Mouse (Mus musculus): Measurements from ENCODE around the gene Ube2cbp. TPM values are rescaled to one million over a fixed set of nuclear protein-coding genes. Genes with fewer than 3 reads are reported as not detected.

Gene Ube2cbp
- polyA plus RNA-seq, 1 experiment from 2014 or later = 3.6 TPM

GRCm38 (mm10) chr9:86419366-86419765, 45.4 kb downstream of the Ube2cbp start:
- H3K4me2 ChIP-seq = no peak overlapping the region

GRCm38 (mm10) chr9:86417971-86418370, 46.8 kb downstream of the Ube2cbp start:
- Histone ChIP-seq H3K9ac (no peak overlapping the region), H3K27me3 (no peaks in the 10 kb centered on the region), H3K36me3 (no peaks in the 10 kb centered on the region), H3K4me1 (no peaks in the 10 kb centered on the region), H3K4me2 (no peak overlapping the region), H3K4me3 (no peak overlapping the region), H3K9me3 (no peaks in the 10 kb centered on the region), H3K27ac (no peak overlapping the region)
- ATAC-seq (ENCODE audit: insufficient number of reproducible peaks, low FRiP score, low TSS enrichment, low read depth) = no peak
- 96% methylated on average over 1 of the region's 1 CpGs for WGBS

More at GRCm38 (mm10) chr9:86419366-86419765, 45.4 kb downstream of the Ube2cbp start:
- no peaks in the 10 kb centered on the region for H3K27me3 ChIP-seq
- H3K4me1 ChIP-seq = no peaks in the 10 kb centered on the region
- 71% methylated on average over 6 of the region's 6 CpGs for WGBS
- no peak for ATAC-seq (ENCODE audit: insufficient number of reproducible peaks, low FRiP score, low TSS enrichment, low read depth)
- H3K4me3 ChIP-seq = no peak overlapping the region
- no peaks in the 10 kb centered on the region for H3K9me3 ChIP-seq
- H3K36me3 ChIP-seq = no peaks in the 10 kb centered on the region
- no peak overlapping the region for H3K9ac ChIP-seq
- H3K27ac ChIP-seq = no peak overlapping the region

GRCm38 (mm10) chr9:86395785-86396184, 69.0 kb downstream of the Ube2cbp start:
- WGBS = 70% methylated on average over 6 of the region's 6 CpGs
- Histone ChIP-seq H3K27ac (no peak overlapping the region), H3K4me1 (no peaks in the 10 kb centered on the region; the same call in 1 of the 2 replicates), H3K9me3 (no peaks in the 10 kb centered on the region), H3K9ac (no peak overlapping the region), H3K27me3 (no peaks in the 10 kb centered on the region), H3K4me3 (no peak overlapping the region), H3K36me3 (no peaks in the 10 kb centered on the region), H3K4me2 (no peak overlapping the region)
- no peak for ATAC-seq (ENCODE audit: insufficient number of reproducible peaks, low FRiP score, low TSS enrichment, low read depth)

- Histone ChIP-seq H3K27ac (no peak overlapping the region), H3K36me3 (no peaks in the 10 kb centered on the region), H3K4me3 (no peak overlapping the region), H3K9me3 (no peaks in the 10 kb centered on the region), H3K4me2 (no peak overlapping the region), H3K4me1 (no peaks in the 10 kb centered on the region; the same call in 1 of the 2 replicates), H3K27me3 (no peaks in the 10 kb centered on the region), H3K9ac (no peak overlapping the region)
- WGBS = 92% methylated on average over 1 of the region's 1 CpGs
- ATAC-seq (ENCODE audit: insufficient number of reproducible peaks, low FRiP score, low TSS enrichment, low read depth) = no peak
Observed at GRCm38 (mm10) chr9:86395012-86395411, 69.7 kb downstream of the Ube2cbp start.

GRCm38 (mm10) chr9:86393586-86394272, 71.0 kb downstream of the Ube2cbp start:
- no peak overlapping the region for H3K4me3 ChIP-seq
- 54% methylated on average over 8 of the region's 8 CpGs for WGBS

GRCm38 (mm10) chr9:86391467-86391866, 73.3 kb downstream of the Ube2cbp start:
- no peak overlapping the region for H3K4me3 ChIP-seq
- ATAC-seq (ENCODE audit: insufficient number of reproducible peaks, low FRiP score, low TSS enrichment, low read depth) = no peak

More at GRCm38 (mm10) chr9:86393586-86394272, 71.0 kb downstream of the Ube2cbp start:
- Histone ChIP-seq H3K27me3 (no peaks in the 10 kb centered on the region), H3K36me3 (no peaks in the 10 kb centered on the region), H3K4me1 (no peaks in the 10 kb centered on the region; the same call in 1 of the 2 replicates), H3K9me3 (no peaks in the 10 kb centered on the region), H3K27ac (no peak overlapping the region), H3K4me2 (no peak overlapping the region), H3K9ac (no peak overlapping the region)
- no peak for ATAC-seq (ENCODE audit: insufficient number of reproducible peaks, low FRiP score, low TSS enrichment, low read depth)

GRCm38 (mm10) chr9:86390713-86391112, 74.0 kb downstream of the Ube2cbp start:
- WGBS = 76% methylated on average over 2 of the region's 2 CpGs
- Histone ChIP-seq H3K4me1 (no peaks in the 10 kb centered on the region; the same call in 1 of the 2 replicates), H3K9me3 (no peaks in the 10 kb centered on the region), H3K36me3 (no peaks in the 10 kb centered on the region), H3K4me2 (no peak overlapping the region), H3K9ac (no peak overlapping the region), H3K4me3 (no peak overlapping the region), H3K27ac (no peak overlapping the region), H3K27me3 (no peaks in the 10 kb centered on the region)
- no peak for ATAC-seq (ENCODE audit: insufficient number of reproducible peaks, low FRiP score, low TSS enrichment, low read depth)

More at GRCm38 (mm10) chr9:86391467-86391866, 73.3 kb downstream of the Ube2cbp start:
- Histone ChIP-seq H3K36me3 (no peaks in the 10 kb centered on the region), H3K27me3 (no peaks in the 10 kb centered on the region), H3K9me3 (no peaks in the 10 kb centered on the region), H3K27ac (no peak overlapping the region), H3K9ac (no peak overlapping the region), H3K4me1 (no peaks in the 10 kb centered on the region; the same call in 1 of the 2 replicates), H3K4me2 (no peak overlapping the region)

- 58% methylated on average over 4 of the region's 4 CpGs for WGBS
Observed at GRCm38 (mm10) chr9:86388538-86388937, 76.2 kb downstream of the Ube2cbp start.

GRCm38 (mm10) chr9:86376923-86377322, 87.8 kb downstream of the Ube2cbp start:
- Histone ChIP-seq H3K9me3 (no peaks in the 10 kb centered on the region), H3K9ac (no peak overlapping the region), H3K4me1 (no peaks in the 10 kb centered on the region; the same call in 1 of the 2 replicates), H3K27ac (no peak overlapping the region), H3K4me2 (no peak overlapping the region), H3K27me3 (no peaks in the 10 kb centered on the region), H3K36me3 (no peaks in the 10 kb centered on the region), H3K4me3 (no peak overlapping the region)
- no peak for ATAC-seq (ENCODE audit: insufficient number of reproducible peaks, low FRiP score, low TSS enrichment, low read depth)
- 46% methylated on average over 2 of the region's 2 CpGs for WGBS

More at GRCm38 (mm10) chr9:86388538-86388937, 76.2 kb downstream of the Ube2cbp start:
- H3K4me2 ChIP-seq = no peak overlapping the region
- H3K27ac ChIP-seq = no peak overlapping the region
- H3K36me3 ChIP-seq = no peaks in the 10 kb centered on the region
- H3K4me1 ChIP-seq = no peaks in the 10 kb centered on the region; the same call in 1 of the 2 replicates
- ATAC-seq (ENCODE audit: insufficient number of reproducible peaks, low FRiP score, low TSS enrichment, low read depth) = no peak
- H3K9me3 ChIP-seq = no peaks in the 10 kb centered on the region
- no peak overlapping the region for H3K9ac ChIP-seq
- H3K27me3 ChIP-seq = no peaks in the 10 kb centered on the region
- no peak overlapping the region for H3K4me3 ChIP-seq

GRCm38 (mm10) chr9:86372783-86373567, 91.8 kb downstream of the Ube2cbp start:
- no peak overlapping the region for H3K4me2 ChIP-seq
- ATAC-seq (ENCODE audit: insufficient number of reproducible peaks, low FRiP score, low TSS enrichment, low read depth) = no peak
- H3K9me3 ChIP-seq = no peaks in the 10 kb centered on the region
- H3K27me3 ChIP-seq = no peaks in the 10 kb centered on the region
- no peak overlapping the region for H3K4me3 ChIP-seq
- no peaks in the 10 kb centered on the region for H3K36me3 ChIP-seq
- no peak overlapping the region for H3K9ac ChIP-seq
- no peak overlapping the region for H3K27ac ChIP-seq
- H3K4me1 ChIP-seq = no peaks in the 10 kb centered on the region; the same call in 1 of the 2 replicates
- 57% methylated on average over 12 of the region's 12 CpGs for WGBS

GRCm38 (mm10) chr9:86369208-86369607, 95.5 kb downstream of the Ube2cbp start:
- no peak for ATAC-seq (ENCODE audit: insufficient number of reproducible peaks, low FRiP score, low TSS enrichment, low read depth)
- Histone ChIP-seq H3K27me3 (no peaks in the 10 kb centered on the region), H3K9ac (no peak overlapping the region), H3K4me2 (no peak overlapping the region), H3K36me3 (no peaks in the 10 kb centered on the region), H3K4me1 (no peaks in the 10 kb centered on the region; the same call in 1 of the 2 replicates), H3K4me3 (no peak overlapping the region), H3K27ac (no peak overlapping the region), H3K9me3 (no peaks in the 10 kb centered on the region)
- WGBS = 84% methylated on average over 4 of the region's 4 CpGs

GRCm38 (mm10) chr9:86360536-86360935, 104.2 kb downstream of the Ube2cbp start:
- no peak for ATAC-seq (ENCODE audit: insufficient number of reproducible peaks, low FRiP score, low TSS enrichment, low read depth)
- no peak overlapping the region for H3K4me2 ChIP-seq
- WGBS = 48% methylated on average over 9 of the region's 9 CpGs
- no peaks in the 10 kb centered on the region for H3K36me3 ChIP-seq
- no peak overlapping the region for H3K9ac ChIP-seq
- no peaks in the 10 kb centered on the region for H3K4me1 ChIP-seq
- no peak overlapping the region for H3K4me3 ChIP-seq
- H3K27me3 ChIP-seq = no peaks in the 10 kb centered on the region
- no peak overlapping the region for H3K27ac ChIP-seq
- no peaks in the 10 kb centered on the region for H3K9me3 ChIP-seq

Data from limb, embryonic 15.5 days (tissue).